Mouse (Mus musculus) embryonic fibroblast, embryonic 13.5 days (primary cell): ENCODE data around the gene Nit2.

ENCODE experiments used
- CTCF ChIP-seq: IDR thresholded peaks from 2 replicates; pipeline ENCODE4 v1.5.1; 2011; ENCODE audit warnings: mild to moderate bottlenecking, control low read depth, low read length, moderate library complexity, borderline replicate concordance; ENCODE audit not compliant: insufficient read depth
- POLR2A ChIP-seq: IDR thresholded peaks from 2 replicates; pipeline ENCODE4 v1.6.1; 2011; ENCODE audit warnings: low read depth, mild to moderate bottlenecking, control low read depth, low read length, moderate library complexity

DNA sequence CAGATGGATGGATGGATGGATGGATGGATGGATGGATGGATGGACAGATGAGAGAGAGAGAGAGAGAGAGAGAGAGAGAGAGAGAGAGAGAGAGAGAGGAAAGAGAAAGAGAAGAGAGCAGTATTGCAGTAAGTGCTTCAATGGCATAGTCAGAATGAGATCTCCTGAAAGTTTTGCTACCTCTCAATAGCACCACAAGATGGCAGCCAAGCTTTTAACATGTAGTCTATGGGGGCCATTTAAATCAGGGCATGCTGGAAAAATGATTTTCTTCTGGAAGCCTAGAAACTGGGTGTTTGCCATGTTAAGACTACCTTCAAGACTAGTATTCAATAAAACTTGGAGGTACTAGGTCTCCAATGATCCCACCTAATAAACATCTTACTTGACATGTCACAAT is 51.1 kb downstream of the Nit2 start:
- TF ChIP-seq CTCF (no peak), POLR2A (no peak)
